Mouse (Mus musculus): Measurements from ENCODE around the gene Atp1b4. TPM values are rescaled to one million over a fixed set of nuclear protein-coding genes. Genes with fewer than 3 reads are reported as not detected.
"Not testable (repeated sequence)": the region's sequence is repeated elsewhere in the genome, so short reads cannot be mapped to it uniquely, and the experiment has no call there.

Atp1b4 gene
- polyA plus RNA-seq, 1 experiment from 2014 or later = 0.07 TPM

GRCm38 (mm10) chrX:38373169-38373568 lies 57.2 kb downstream of the Atp1b4 start:
- not testable (repeated sequence) for H3K27me3 ChIP-seq (replicated peaks; ENCODE audit: control insufficient read depth, insufficient read depth, low read length); H3K9ac ChIP-seq (ENCODE audit: low read depth, low read length); H3K4me1 ChIP-seq (ENCODE audit: control insufficient read depth, insufficient read depth, low read length); H3K36me3 ChIP-seq (ENCODE audit: control insufficient read depth, insufficient read depth, low read length); ATAC-seq; H3K27ac ChIP-seq (ENCODE audit: low read length); H3K9me3 ChIP-seq (ENCODE audit: control insufficient read depth, low read length); H3K4me2 ChIP-seq (ENCODE audit: low read depth, low read length); H3K4me3 ChIP-seq (ENCODE audit: low read length)
- WGBS = 63% methylated on average over 1 of the region's 1 CpGs

Other genes with a start within 250 kb of the Atp1b4 start
- not detected in 2 replicates for gene Rhox10, start 249.7 kb upstream of the Atp1b4 start, polyA plus RNA-seq (2015; fragmentation: Nextera tagmentation; extraction: Ambion mirVana)
- gene Rhox11, start 231.0 kb upstream of the Atp1b4 start, polyA plus RNA-seq (2015; fragmentation: Nextera tagmentation; extraction: Ambion mirVana) = not detected in 2 replicates
- not detected in 2 replicates for gene Rhox12, start 205.3 kb upstream of the Atp1b4 start, polyA plus RNA-seq (2015; fragmentation: Nextera tagmentation; extraction: Ambion mirVana)
- not detected in 2 replicates for gene Rhox13, start 195.0 kb upstream of the Atp1b4 start, polyA plus RNA-seq (2015; fragmentation: Nextera tagmentation; extraction: Ambion mirVana)
- 2.7 and 3.1 TPM in 2 replicates for gene Zbtb33, start 126.4 kb upstream of the Atp1b4 start, polyA plus RNA-seq (2015; fragmentation: Nextera tagmentation; extraction: Ambion mirVana)
- gene Tmem255a, start 63.7 kb upstream of the Atp1b4 start, polyA plus RNA-seq (2015; fragmentation: Nextera tagmentation; extraction: Ambion mirVana) = 27.1 and 27.9 TPM in 2 replicates
- 172 and 203 TPM in 2 replicates for gene Lamp2, start 140.3 kb downstream of the Atp1b4 start, polyA plus RNA-seq (2015; fragmentation: Nextera tagmentation; extraction: Ambion mirVana)

Data from intestine, embryonic 16.5 days (tissue).